Mouse (Mus musculus): ENCODE measurements around the gene Hcfc1. TPM values are rescaled to one million over a fixed set of nuclear protein-coding genes. Genes with fewer than 3 reads are reported as not detected.

The Hcfc1 gene
- polyA plus RNA-seq, 1 experiment from 2014 or later, result 28.1 TPM

DNA sequence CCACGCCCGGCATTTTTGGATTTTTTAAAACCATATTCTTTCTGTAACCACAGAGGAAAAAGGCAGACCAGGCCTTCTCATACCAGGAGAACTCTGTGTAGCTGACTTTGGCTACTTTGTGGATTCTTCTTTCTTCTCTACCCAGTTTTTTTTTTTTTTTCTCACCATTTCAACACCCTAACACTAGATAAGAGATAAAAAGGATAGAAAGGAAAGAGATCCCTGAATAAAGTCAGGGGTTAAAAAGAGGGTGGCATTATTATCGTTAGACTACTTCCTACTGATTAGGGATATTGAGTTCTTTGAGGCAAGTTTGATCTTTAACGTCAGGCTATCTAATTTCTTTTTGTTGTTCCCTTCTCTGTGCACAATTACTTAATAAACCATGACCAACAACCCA lies 6.6 kb upstream of the Hcfc1 start:
- H3K4me2 ChIP-seq (ENCODE audit: low read depth, low read length), result no peak overlapping the region
- H3K4me1 ChIP-seq (ENCODE audit: control insufficient read depth, insufficient read depth, low read length), result no peaks in the 10 kb centered on the region
- no peak overlapping the region for H3K27ac ChIP-seq (ENCODE audit: low read length)
- 78% methylated on average over 4 of the region's 4 CpGs for WGBS
- H3K27me3 ChIP-seq (ENCODE audit: control insufficient read depth, insufficient read depth, low read length), result no peaks in the 10 kb centered on the region
- no peak overlapping the region for H3K4me3 ChIP-seq (ENCODE audit: low read length)
- no peaks in the 10 kb centered on the region for H3K36me3 ChIP-seq (ENCODE audit: control insufficient read depth, insufficient read depth)
- H3K9me3 ChIP-seq (replicated peaks; ENCODE audit: control insufficient read depth, low read length), result no peaks in the 10 kb centered on the region
- no peak for ATAC-seq (replicated peaks; ENCODE audit: extremely low read depth, insufficient read depth, low FRiP score)
- no peak overlapping the region for H3K9ac ChIP-seq (ENCODE audit: low read length)

DNA sequence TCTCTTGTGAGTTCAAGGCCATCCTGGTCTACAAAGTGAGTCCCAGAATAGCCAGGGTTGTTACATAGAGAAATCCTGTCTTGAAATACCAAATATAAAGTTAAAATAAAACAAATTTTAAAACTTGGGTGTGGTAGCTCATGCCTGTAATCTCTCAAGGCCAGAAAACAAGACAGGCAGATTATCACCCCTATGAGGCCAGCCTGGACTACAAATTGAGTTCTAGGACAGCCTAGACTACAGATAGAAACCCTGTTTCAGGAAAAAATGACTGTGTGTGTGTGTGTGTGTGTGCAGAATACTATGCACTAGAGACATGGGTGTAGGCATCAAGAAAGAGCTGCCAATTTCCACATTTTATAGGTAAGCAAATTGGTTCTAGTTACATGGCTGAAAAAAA lies 4.6 kb upstream of the Hcfc1 start:
- no peaks in the 10 kb centered on the region for H3K4me1 ChIP-seq (ENCODE audit: control insufficient read depth, insufficient read depth, low read length)
- no peak overlapping the region for H3K27ac ChIP-seq (ENCODE audit: low read length)
- no peak overlapping the region for H3K4me2 ChIP-seq (ENCODE audit: low read depth, low read length)
- H3K36me3 ChIP-seq (ENCODE audit: control insufficient read depth, insufficient read depth), result no peaks in the 10 kb centered on the region
- no peak overlapping the region for H3K9ac ChIP-seq (ENCODE audit: low read length)
- H3K27me3 ChIP-seq (ENCODE audit: control insufficient read depth, insufficient read depth, low read length), result no peaks in the 10 kb centered on the region
- H3K9me3 ChIP-seq (replicated peaks; ENCODE audit: control insufficient read depth, low read length), result no peaks in the 10 kb centered on the region
- no peak overlapping the region for H3K4me3 ChIP-seq (ENCODE audit: low read length)
- ATAC-seq (replicated peaks; ENCODE audit: extremely low read depth, insufficient read depth, low FRiP score), result no peak

DNA sequence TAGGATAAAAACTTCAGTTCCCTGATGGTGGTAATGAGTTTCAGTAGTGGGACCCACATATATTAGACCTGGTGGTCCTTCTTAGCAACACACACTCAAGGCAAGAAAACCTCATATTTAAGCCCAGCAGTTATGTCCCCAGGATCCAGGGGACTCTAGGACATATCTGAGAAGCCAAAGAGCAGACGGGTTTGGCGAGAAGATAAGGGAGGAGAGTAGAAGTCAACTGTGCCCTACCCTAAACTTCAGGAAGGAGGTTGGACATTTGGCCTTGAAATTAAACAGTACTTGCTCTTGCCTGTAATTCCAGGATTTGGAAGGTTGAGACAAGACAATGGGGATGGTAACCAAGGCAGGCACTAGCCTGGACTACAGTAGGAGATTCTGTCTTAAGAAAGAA lies 3.6 kb upstream of the Hcfc1 start:
- H3K27me3 ChIP-seq (ENCODE audit: control insufficient read depth, insufficient read depth, low read length), result no peaks in the 10 kb centered on the region
- H3K4me2 ChIP-seq (ENCODE audit: low read depth, low read length), result no peak overlapping the region
- H3K4me3 ChIP-seq (ENCODE audit: low read length), result no peak overlapping the region
- no peak for ATAC-seq (replicated peaks; ENCODE audit: extremely low read depth, insufficient read depth, low FRiP score)
- no peaks in the 10 kb centered on the region for H3K36me3 ChIP-seq (ENCODE audit: control insufficient read depth, insufficient read depth)
- no peak overlapping the region for H3K27ac ChIP-seq (ENCODE audit: low read length)
- WGBS, result 73% methylated on average over 2 of the region's 2 CpGs
- H3K4me1 ChIP-seq (ENCODE audit: control insufficient read depth, insufficient read depth, low read length), result no peaks in the 10 kb centered on the region; the same call in 1 of the 2 replicates
- H3K9me3 ChIP-seq (replicated peaks; ENCODE audit: control insufficient read depth, low read length), result no peaks in the 10 kb centered on the region
- H3K9ac ChIP-seq (ENCODE audit: low read length), result no peak overlapping the region

DNA sequence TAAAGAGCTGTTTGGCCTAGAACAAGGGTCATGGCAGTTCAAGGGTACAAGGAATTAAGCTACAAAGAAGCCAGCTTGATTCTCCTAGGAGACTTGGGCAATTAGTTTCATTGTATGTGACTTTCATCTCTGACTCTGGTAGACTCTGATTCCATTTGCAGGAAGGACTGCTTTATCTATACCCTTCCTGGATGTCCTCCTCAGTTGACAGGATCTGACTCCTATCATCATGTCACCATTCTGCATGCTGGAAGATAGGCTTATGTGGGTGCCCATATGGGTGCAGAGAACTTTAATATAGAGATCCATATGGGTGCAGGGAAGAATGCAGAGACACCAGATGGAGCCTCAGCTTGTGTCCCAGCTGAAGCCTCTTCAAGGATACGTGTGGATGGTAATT lies 3.0 kb upstream of the Hcfc1 start:
- Histone ChIP-seq H3K4me3 (ENCODE audit: low read length) (no peak overlapping the region), H3K27ac (ENCODE audit: low read length) (no peak overlapping the region), H3K27me3 (ENCODE audit: control insufficient read depth, insufficient read depth, low read length) (no peaks in the 10 kb centered on the region), H3K9me3 (replicated peaks; ENCODE audit: control insufficient read depth, low read length) (no peaks in the 10 kb centered on the region), H3K4me1 (ENCODE audit: control insufficient read depth, insufficient read depth, low read length) (peaks cover 5% of the 10 kb centered on the region), H3K4me2 (ENCODE audit: low read depth, low read length) (no peak overlapping the region), H3K36me3 (ENCODE audit: control insufficient read depth, insufficient read depth) (no peaks in the 10 kb centered on the region), H3K9ac (ENCODE audit: low read length) (no peak overlapping the region)
- 71% methylated on average over 1 of the region's 1 CpGs for WGBS
- no peak for ATAC-seq (replicated peaks; ENCODE audit: extremely low read depth, insufficient read depth, low FRiP score)

DNA sequence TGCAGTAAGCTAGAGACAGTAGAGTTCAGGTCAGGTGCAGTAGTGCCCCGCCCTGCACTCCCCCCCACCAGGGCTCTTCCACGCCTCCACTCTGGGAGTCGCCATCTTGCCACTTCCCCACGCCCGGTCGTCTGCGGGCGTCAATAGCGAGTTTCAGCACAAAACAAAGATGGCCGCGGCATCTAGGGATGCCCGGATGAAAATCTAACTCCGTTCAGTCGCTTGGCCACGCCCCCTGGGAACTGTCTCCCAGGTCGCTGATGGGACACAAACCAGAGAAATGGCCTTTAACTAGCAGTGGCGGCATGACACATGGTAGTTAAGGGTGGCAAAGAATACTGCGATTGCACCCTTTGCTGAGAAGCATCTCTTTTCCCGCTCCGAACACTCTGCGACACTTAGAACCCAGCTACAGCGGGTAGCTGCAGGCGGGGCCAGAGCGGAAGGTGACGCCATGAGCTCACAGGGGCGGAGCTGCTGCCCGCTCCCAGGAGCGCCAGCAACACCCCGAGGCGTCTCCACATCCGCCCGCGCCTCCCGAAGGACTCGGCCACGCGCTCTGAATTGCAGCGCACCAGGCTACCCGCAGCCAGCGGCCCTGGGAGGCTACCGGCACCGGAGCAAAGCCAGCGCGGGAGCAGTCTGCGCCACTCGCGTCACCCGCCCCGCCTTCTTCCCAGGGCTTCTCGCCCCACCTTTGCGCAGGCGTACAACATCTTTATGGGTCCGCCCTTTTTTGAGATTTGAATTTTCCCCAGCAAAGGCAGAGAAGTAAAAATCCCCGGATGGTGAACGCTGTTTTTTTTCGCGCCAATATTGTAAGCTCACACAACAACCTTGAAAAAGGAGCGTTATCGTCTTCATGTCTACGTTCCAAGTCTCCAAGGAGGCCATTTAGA lies 1.3 kb upstream of the Hcfc1 start:
- 9% methylated on average over 60 of the region's 60 CpGs for WGBS
- H3K27ac ChIP-seq (ENCODE audit: low read length), result peak overlapping the region; percentile 99
- H3K4me2 ChIP-seq (ENCODE audit: low read depth, low read length), result peak overlapping the region; percentile 63
- no peaks in the 10 kb centered on the region for H3K27me3 ChIP-seq (ENCODE audit: control insufficient read depth, insufficient read depth, low read length)
- no peaks in the 10 kb centered on the region for H3K9me3 ChIP-seq (replicated peaks; ENCODE audit: control insufficient read depth, low read length)
- peaks cover 19% of the 10 kb centered on the region for H3K4me1 ChIP-seq (ENCODE audit: control insufficient read depth, insufficient read depth, low read length)
- H3K4me3 ChIP-seq (ENCODE audit: low read length), result peak overlapping the region; percentile 71
- peak overlapping the region; percentile 84 for H3K9ac ChIP-seq (ENCODE audit: low read length)
- peak; percentile 82 for ATAC-seq (replicated peaks; ENCODE audit: extremely low read depth, insufficient read depth, low FRiP score)
- H3K36me3 ChIP-seq (ENCODE audit: control insufficient read depth, insufficient read depth), result no peaks in the 10 kb centered on the region

DNA sequence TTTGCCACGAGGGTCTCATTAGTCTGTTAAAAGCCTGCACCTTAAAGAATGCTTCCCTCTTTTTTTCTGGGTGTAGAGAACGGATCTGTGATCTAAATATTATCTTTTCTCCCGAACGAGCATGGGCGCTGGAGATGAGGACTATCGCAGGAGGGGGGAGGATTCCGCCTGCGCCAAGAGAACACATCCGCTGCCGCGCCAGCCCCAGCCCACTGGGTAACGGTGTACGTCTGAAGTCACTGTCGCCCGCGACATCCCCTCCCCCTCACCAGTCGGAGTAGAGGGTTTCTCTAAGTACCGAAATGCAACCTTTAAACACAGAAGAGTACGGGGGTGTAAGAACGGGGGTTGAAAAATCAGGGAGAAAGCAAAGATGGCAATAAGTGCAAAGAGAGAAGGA lies 850 bp downstream of the Hcfc1 start:
- H3K4me1 ChIP-seq (ENCODE audit: control insufficient read depth, insufficient read depth, low read length), result peaks cover 19% of the 10 kb centered on the region
- peak overlapping the region; percentile 71 for H3K4me3 ChIP-seq (ENCODE audit: low read length)
- no peak for ATAC-seq (replicated peaks; ENCODE audit: extremely low read depth, insufficient read depth, low FRiP score)
- 10% methylated on average over 20 of the region's 20 CpGs for WGBS
- H3K4me2 ChIP-seq (ENCODE audit: low read depth, low read length), result peak overlapping the region; percentile 61
- H3K36me3 ChIP-seq (ENCODE audit: control insufficient read depth, insufficient read depth), result no peaks in the 10 kb centered on the region
- peak overlapping the region; percentile 84 for H3K9ac ChIP-seq (ENCODE audit: low read length)
- peak overlapping the region; percentile 99 for H3K27ac ChIP-seq (ENCODE audit: low read length)
- no peaks in the 10 kb centered on the region for H3K9me3 ChIP-seq (replicated peaks; ENCODE audit: control insufficient read depth, low read length)
- H3K27me3 ChIP-seq (ENCODE audit: control insufficient read depth, insufficient read depth, low read length), result no peaks in the 10 kb centered on the region

DNA sequence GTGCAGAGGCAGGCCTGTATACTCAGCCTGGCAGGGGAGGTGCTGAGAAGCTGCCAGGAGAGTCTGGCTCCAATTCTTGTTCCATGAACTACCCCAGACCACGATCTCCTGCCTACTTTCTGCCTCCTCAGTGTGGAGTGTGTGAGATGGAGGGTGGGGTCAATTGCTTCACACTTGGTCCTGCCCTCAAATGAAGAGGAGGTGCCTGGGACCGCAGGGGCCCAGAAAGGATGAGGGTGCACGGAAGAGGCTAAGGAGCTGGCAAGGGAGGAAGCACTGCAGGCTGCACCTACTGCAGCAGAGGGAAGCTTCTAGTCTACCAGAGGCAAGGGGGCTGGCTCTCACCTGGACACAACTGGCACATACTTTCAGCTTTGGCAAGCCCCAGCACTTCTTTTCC lies 1.8 kb downstream of the Hcfc1 start:
- H3K27ac ChIP-seq (ENCODE audit: low read length), result peak overlapping the region; percentile 5; the same call in 1 of the 2 replicates
- no peak for ATAC-seq (replicated peaks; ENCODE audit: extremely low read depth, insufficient read depth, low FRiP score)
- no peaks in the 10 kb centered on the region for H3K27me3 ChIP-seq (ENCODE audit: control insufficient read depth, insufficient read depth, low read length)
- H3K4me2 ChIP-seq (ENCODE audit: low read depth, low read length), result peak overlapping the region; percentile 61
- H3K9ac ChIP-seq (ENCODE audit: low read length), result peak overlapping the region; percentile 84
- H3K36me3 ChIP-seq (ENCODE audit: control insufficient read depth, insufficient read depth), result 0 out of 2 replicates have a peak, but pooled peaks cover under 1% of the 10 kb centered on the region
- 18% methylated on average over 3 of the region's 3 CpGs for WGBS
- H3K9me3 ChIP-seq (replicated peaks; ENCODE audit: control insufficient read depth, low read length), result no peaks in the 10 kb centered on the region
- H3K4me3 ChIP-seq (ENCODE audit: low read length), result peak overlapping the region; percentile 71
- H3K4me1 ChIP-seq (ENCODE audit: control insufficient read depth, insufficient read depth, low read length), result peaks cover 19% of the 10 kb centered on the region

DNA sequence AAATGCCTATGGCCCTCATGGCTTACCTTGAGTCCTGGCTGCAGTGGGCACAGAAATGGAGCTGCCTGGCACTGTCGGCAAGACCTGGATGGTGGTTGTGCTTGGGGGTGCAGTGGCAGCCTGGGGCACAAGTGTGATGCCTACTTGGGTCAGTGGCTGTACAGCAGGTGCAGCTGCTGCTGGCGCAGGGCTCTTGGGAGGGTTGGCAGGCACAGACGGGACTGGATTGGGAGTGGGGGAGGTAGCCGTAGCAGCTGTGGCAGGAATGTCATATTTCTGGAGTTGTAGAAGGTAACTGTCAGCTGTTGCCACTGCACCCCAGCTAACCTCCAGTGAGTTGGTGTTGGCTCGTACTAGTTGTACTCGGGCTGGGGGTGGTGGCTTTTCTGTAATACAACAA lies 11.2 kb downstream of the Hcfc1 start:
- H3K9ac ChIP-seq (ENCODE audit: low read length), result no peak overlapping the region
- H3K4me3 ChIP-seq (ENCODE audit: low read length), result no peak overlapping the region
- H3K27me3 ChIP-seq (ENCODE audit: control insufficient read depth, insufficient read depth, low read length), result no peaks in the 10 kb centered on the region
- H3K4me2 ChIP-seq (ENCODE audit: low read depth, low read length), result no peak overlapping the region
- no peaks in the 10 kb centered on the region for H3K4me1 ChIP-seq (ENCODE audit: control insufficient read depth, insufficient read depth, low read length)
- no peak overlapping the region for H3K27ac ChIP-seq (ENCODE audit: low read length)
- H3K36me3 ChIP-seq (ENCODE audit: control insufficient read depth, insufficient read depth), result peaks cover 67% of the 10 kb centered on the region
- no peak for ATAC-seq (replicated peaks; ENCODE audit: extremely low read depth, insufficient read depth, low FRiP score)
- WGBS, result 87% methylated on average over 6 of the region's 6 CpGs
- no peaks in the 10 kb centered on the region for H3K9me3 ChIP-seq (replicated peaks; ENCODE audit: control insufficient read depth, low read length)

DNA sequence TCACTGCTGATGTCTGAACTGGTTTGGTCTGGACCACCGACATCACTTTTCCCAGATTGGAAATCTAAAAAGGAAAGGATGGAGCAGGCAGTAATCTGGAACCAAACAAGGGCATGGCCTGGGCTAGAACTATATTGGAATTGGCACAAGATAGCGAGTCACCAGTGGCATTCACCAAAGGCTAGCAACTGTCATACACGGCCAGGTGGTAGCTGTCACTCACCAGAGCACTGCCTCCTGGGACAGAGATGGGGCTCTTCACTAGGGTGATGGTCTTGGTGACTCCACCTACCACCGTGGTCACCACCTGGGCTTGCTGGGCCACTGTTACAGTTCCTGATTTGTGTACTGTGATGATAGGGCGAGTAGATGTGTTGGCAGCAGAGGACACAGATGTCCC lies 13.6 kb downstream of the Hcfc1 start:
- H3K36me3 ChIP-seq (ENCODE audit: control insufficient read depth, insufficient read depth), result peaks cover 54% of the 10 kb centered on the region

More for the DNA sequence above, 13.6 kb downstream of the Hcfc1 start:
- ATAC-seq (replicated peaks; ENCODE audit: extremely low read depth, insufficient read depth, low FRiP score), result no peak
- Histone ChIP-seq H3K27me3 (ENCODE audit: control insufficient read depth, insufficient read depth, low read length) (no peaks in the 10 kb centered on the region), H3K4me3 (ENCODE audit: low read length) (no peak overlapping the region), H3K9me3 (replicated peaks; ENCODE audit: control insufficient read depth, low read length) (no peaks in the 10 kb centered on the region), H3K27ac (ENCODE audit: low read length) (no peak overlapping the region), H3K4me1 (ENCODE audit: control insufficient read depth, insufficient read depth, low read length) (no peaks in the 10 kb centered on the region), H3K9ac (ENCODE audit: low read length) (no peak overlapping the region), H3K4me2 (ENCODE audit: low read depth, low read length) (no peak overlapping the region)
- 82% methylated on average over 5 of the region's 5 CpGs for WGBS

Measured in heart, embryonic 16.5 days (tissue).